Mouse (Mus musculus): Measurements from ENCODE around the gene Dhps.

DNA sequence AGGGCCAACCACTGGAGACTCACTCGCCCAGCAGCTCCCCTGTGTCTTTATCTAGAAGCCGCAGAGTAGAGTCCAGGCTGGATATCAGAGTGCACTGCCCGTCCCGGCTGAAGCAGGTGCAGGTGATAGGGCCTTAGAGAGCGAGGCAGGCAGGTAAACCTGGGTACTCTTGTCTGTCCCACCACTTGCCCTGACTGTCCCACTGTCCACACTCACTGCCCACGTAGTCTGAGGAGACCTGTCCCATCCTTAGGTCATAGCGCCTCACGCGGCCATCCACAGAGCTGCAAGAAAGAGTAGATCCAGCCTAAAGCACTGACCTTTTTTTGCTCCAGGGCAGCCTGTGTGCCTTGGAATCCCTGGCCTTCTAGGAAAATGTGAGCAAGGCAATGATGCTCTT is 4.4 kb downstream of the Dhps start:
- peak; percentile 64 for TF ChIP-seq CTCF (IDR thresholded peaks at IDR 0.05; ENCODE audit: borderline replicate concordance, insufficient read depth, low read depth, low read length)
- no peak for TF ChIP-seq POLR2A (IDR thresholded peaks at IDR 0.05; ENCODE audit: borderline replicate concordance, insufficient read depth, low read length)

Data from cerebellum, adult 2 months (tissue).